Mouse (Mus musculus): Measurements from ENCODE around the gene Cdk20. TPM values are rescaled to one million over a fixed set of nuclear protein-coding genes. Genes with fewer than 3 reads are reported as not detected.

Cdk20 gene
- total RNA-seq, 2 experiments from 2014 or later: 20.0 to 20.1 TPM

DNA sequence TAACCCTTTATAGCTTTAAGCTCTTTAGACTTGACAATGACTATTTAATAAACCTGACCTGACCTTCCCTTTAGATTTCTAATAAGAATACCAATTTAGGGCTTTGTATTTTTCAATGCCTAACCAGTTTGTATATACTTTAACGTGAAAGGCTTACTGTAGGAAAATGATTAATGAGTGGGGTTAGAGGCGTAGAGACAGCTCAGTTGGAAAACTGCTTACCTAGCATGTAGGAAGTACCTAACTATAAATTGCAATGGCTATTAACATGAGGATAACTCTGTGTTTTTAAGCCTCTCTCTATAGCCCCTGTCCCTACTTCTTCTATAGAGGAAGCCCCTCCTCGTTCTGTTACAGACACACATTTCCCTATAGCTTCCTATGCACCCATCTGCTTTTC, 47.8 kb downstream of the Cdk20 start:
- intact Hi-C loops (cut with DNase I): no loop called here
- no peak for DNase-seq

GRCm38 (mm10) chr13:64489886-64490285, 57.8 kb downstream of the Cdk20 start:
- no peak for DNase-seq
- intact Hi-C loops (cut with DNase I): no loop called here

Other genes with a start within 250 kb of the Cdk20 start
- 1 to 10 TPM; 2.3 to 2.7 TPM for gene Cdc14b, start 157.0 kb upstream of the Cdk20 start, total RNA-seq (2021)
- 1 to 10 TPM; 6.4 to 7.3 TPM for gene Aaed1, start 119.6 kb upstream of the Cdk20 start, total RNA-seq (2021)
- gene Ctsl, start 61.4 kb upstream of the Cdk20 start, total RNA-seq (2021): 100 to 1,000 TPM; 125 to 132 TPM
- gene Fam240b, start 65.5 kb downstream of the Cdk20 start, total RNA-seq (2021): not detected